Mouse (Mus musculus): ENCODE measurements at regions not wholly inside any gene's neighbourhood (a gene's known extent, or its start where the extent isn't known, plus 50 kb on each side); places are given as distances from the start of the nearest gene placed in this dataset.

- no peak for TF ChIP-seq POLR2A (IDR thresholded peaks at IDR 0.05; ENCODE audit: borderline replicate concordance, extremely low read depth, insufficient read depth, insufficient read length, poor library complexity, severe bottlenecking)
- TF ChIP-seq CTCF (IDR thresholded peaks at IDR 0.05; ENCODE audit: borderline replicate concordance, extremely low read depth, insufficient read depth, insufficient read length) = no peak
Measured at GRCm38 (mm10) chr12:98339536-98339935, 71.1 kb downstream of the Gpr65 start.
